Mouse (Mus musculus) layer of hippocampus, adult 11-12 months (tissue): ENCODE measurements around the gene H2afz.
A peak's percentile ranks its signal among the peaks of the same experiment; 100 is the strongest.
"Not testable (repeated sequence)": the region's sequence is repeated elsewhere in the genome, so short reads cannot be mapped to it uniquely, and the experiment has no call there.

Experiments
- DNase-seq: peaks from one replicate; pipeline ENCODE4 v3.0.0; 2022; ENCODE audit warnings: low spot score

The H2afz gene

DNA sequence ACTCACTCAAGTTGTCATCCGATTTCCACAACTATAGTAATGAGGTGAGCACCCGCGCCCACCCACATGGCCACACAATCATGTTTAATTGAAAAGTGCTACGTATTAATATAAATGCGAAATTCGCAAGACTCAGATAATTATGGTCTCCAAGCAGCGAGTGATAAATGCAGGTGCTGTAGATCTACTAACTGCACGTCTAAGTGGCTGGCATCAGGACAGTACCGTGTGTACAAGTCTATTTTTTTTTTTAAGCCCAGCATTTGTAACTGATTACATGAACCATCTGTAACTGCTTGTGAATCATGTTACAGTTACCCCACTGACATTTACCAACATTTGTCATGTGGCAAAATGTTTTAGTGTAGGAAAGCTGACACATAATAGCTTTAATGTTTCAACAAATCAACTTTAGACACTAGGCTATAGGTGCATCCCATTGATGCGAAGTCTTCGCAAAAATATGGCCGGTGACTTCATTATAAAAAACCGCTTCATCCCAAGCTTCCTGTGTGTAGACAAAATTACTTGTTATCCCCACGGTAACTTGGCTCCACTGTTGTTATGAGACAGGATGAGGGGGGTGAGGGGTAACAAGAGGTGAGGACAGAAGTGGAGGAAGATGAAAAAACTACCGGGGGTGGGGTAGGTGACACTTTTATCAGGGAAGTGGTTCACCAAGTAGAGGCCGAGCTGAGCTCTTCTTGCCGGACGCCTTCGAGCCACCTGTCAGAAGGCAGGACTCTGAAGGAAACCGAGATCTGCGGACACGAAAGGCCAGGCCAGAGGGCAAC lies 760 bp upstream of the H2afz start:
- peak; percentile 27 for DNase-seq

DNA sequence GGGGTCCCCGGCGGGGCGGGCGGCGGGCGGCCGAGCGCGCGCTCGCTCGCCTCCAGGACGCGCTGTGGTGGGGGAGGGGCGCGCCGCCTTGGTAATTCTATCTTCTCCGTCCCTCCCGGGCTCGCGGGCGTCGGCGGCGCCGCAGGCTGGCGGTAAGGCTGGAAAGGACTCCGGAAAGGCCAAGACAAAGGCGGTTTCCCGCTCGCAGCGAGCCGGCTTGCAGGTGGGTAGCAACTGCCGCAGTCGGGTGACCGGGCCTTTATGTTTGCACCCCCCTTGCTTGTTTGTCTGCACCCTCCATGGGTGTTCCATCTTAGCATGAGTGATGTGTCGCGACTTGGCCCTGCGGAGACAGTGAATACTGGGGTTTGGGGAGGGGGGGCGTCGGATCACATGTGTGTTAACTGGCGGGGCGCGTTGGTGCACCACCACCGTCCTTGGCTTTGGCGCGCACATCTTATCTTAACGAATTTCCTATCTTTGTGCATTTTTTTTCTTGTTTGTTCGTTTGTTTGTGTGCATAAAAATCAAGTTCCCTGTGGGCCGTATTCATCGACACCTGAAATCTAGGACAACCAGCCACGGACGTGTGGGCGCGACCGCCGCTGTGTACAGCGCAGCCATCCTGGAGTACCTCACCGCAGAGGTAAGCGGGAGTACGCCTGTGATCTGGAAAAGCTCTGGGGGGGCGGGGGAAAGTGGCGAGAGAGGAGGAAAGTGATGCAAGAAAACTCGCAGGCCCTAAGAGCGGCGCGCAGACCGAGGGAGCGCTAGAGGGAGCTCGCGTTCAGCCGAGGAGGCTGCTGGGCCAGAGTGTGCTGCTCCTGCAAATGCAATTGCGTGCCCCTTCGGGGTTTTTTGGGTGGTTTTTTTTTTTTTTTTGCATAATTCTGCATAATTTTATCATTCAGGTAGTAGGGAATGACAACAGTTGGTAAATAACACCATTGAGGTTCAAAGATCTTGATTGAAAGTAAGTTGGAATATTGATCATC lies 998 bp downstream of the H2afz start:
- DNase-seq: peak; percentile 86

DNA sequence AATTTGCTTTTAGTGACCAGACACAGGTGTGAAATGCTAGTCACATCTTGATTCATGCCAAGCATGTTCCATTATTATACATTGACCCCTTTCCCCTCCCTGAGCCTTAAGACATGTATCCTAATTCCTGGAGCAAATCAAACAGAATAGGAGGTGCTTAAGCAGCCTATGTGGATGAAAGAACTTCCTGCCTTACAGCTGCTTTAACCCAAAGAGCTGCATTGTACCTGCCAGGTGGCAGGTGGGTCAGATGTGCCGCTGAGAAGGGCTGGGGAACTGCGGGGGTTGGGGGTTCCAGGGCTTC lies 2.8 kb downstream of the H2afz start:
- DNase-seq: no peak

DNA sequence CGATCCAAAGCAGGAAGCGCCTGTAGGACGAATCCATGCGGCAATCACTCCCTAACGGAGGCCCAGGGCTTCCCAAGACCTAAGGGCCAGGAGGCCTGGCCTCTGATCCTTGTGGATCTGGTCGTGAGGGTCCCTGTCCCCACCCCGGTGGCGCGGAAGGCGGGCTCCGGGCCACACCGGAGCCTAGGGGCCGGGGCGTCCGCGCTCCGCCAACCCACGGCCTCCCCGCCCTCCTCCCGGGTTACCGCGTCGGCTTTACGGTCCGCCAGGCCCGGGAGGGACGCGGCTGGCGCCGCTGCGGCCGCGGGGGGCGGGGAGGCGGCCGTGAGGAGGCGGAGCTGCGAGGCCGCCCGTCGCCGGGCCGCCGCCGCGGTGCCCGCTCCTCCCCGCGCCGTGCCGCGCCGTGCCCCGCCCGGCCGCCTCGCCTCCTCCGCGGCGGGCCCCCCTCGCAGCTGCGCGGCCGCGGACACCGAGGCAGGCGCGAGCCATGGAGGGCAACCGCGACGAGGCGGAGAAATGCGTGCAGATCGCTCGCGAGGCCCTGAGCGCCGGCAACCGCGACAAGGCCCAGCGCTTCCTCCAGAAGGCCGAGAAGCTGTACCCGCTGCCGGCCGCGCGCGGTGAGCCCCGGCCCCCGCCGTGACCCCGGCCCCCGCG lies 3.3 kb downstream of the H2afz start, which contains the start of gene Dnajb14:
TSS of gene Dnajb14 (plus strand) at position 239 of the 657 bp plus-strand sequence.
- DNase-seq: peak; percentile 44

DNA sequence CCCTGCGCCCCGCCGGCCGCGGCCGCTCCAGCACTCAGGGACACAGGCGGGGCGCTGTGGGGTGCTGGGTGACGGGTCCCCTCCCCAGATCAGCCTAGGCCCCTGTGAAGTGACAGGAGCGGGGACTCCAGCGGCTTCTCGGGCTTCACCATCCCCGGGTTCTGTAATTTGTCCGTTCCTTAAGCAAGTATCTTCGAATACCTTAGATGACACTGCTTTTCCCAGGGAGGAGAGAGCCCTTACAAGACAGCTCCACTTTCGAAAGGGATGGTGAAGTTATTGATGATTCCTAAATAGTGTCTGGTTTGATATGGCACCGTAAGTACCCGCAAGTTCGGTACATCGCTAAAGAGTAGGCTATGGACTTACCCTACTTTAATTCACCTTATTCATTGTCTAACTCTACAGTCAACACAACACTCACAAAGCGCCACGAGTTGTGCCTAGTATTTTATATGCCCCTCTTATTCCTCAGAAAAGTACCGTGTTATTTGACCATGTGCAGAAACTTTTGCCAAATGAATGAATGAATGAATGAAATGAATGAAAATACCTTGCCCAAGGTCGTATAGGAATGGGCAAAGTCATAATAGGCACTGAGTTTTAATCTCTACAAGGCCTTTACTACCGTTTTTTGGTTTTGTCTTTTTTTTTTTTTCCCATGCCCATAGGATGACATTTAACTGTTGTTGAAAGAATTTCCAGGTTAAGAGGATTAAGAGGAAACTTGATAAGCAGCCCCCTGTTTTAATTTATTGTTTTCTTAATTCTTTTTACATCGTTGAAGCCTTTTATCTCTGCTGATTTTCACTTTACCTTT lies 4.0 kb downstream of the H2afz start:
- no peak for DNase-seq

DNA sequence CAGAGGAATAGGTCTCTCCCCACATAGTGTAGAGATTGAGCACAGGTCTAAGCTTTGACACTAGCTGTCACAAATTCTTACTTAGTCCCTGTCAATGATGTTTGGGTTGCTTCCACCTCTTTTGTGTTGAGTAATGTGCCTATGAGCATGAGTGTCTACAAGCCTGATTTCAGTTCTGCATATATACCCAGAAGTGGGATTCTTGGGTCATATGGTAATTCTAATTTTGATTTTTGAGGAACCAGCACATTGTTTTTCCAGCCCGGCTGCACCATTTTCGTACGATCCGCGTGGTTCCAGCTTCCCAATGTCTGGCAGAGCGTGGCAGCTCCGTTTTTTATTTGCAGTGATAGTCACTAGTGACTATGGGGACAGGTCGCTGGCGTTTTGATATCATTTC lies 5.1 kb downstream of the H2afz start:
- peak; percentile 36 for DNase-seq

DNA sequence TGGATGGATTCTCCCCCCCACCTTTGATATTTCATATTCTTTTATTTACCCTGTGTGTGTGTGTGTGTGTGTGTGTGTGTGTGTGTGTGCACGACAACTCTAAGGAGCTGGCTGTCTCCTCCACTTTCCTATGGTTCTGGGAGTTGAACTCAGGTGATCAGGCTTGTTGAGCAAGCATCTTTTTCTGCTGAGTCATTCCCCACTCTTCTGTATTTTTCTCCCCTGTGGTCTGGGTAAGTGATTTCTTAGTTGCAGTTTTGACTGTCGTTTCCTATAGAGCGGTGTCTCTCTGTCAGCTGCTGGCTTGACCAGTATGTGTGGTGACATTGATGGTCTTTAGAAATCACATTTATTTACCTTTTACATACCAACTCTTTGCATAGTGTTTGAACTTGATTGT lies 15.0 kb downstream of the H2afz start:
- DNase-seq: no peak

DNA sequence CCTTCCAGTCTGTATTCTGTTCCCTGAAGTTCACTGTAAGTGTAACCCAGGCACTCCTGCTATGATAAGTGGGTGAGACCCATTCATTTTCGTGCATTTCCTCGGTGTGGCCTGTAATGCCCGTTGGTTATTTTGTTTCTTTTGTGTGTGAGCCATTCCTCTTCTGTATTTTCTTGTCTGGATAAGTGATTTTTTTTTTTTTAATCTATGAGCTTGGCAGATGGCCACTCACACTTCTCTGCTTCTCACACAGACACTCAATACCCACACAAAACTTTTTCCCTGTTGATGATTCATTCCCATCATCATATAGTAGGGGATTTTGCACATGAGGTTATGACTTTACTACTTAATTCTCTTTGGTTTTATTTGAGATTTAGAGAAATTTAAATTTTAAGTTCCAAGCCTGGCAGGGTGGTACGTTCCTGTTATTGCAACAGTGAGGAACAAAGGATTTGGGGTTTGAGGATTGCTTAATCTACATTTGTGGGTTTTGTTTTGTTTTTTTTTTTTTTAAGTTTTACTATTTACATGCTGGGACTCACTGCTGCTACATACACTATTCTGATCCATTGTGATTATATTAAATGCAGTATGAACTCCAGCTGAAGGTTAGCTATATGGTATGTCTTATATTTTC lies 15.9 kb downstream of the H2afz start:
- DNase-seq: no peak

DNA sequence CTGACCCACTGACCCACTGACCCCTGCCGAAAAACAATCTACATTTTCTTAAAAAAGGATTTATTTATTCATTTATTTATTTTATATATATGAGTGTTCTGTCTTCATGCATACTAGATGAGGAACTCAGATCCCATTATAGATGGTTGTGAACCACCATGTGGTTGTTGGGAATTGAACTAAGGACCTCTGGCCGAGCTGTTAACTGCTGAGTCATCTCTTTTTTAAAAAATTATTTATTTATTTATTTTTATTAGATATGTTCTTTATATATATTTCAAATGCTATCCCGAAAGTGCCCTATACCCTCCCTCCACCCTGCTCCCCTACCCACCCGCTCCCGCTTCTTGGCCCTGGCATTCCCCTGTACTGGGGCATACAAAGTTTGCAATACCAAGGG lies 16.8 kb downstream of the H2afz start:
- DNase-seq: no peak

DNA sequence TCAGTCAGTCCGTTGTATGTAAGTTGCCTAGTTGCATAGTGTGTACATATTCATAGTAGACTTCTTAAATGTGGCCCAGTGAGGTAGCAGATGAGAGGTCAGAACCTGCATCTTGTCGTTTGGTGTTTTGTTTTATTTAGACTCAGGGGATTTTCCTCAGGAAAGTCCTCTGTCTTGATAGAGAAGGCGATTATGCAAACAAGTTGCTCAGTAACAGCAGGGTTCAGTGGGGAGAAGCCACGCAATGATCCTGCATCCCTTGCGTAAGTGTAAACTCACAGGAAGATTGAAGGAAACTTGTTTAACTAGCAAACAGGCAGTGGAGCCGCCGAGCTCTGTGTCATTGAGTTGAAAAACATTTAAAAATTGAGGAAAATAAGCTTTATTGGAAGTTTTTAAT lies 23.7 kb downstream of the H2afz start:
- DNase-seq: no peak

DNA sequence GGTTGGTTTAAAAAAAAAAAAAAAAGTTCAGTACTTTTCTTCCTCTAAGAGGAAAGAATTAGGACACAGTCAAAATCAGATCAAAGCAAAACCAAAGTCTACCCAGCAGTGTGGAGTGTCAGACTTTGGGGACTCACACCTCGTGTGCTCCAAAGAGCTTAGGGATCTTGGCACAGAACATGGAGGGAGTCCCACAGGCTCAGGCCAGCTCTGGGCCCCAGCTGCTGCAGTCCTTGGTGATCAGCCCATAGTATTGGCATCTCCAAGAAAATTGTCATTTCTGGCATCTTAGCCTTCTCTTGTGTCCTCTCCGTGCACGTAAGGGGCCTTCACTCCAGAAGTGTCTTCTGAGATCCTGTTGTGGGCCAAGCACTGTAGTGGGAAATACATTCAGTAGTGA lies 26.8 kb downstream of the H2afz start:
- DNase-seq: no peak

DNA sequence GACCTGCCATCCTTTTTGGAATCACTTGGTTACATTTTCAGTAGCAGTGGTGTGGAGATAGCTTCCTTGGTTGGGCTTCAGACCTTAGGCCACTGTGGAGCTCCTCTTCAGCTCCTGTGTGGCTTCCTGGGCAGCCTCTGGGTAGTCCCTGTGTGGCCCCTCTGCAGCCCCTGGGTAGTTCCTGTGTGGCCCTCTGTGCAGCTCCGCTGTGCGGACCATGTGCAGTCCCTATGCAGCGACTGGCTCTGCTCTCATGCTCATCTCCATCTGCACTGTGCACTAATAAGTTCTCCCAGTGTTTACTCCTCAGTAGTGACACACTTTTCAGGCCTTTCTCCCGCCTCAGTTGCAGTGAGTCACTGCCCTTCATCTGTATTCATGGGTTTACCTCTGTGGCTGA lies 27.8 kb downstream of the H2afz start:
- no peak for DNase-seq

DNA sequence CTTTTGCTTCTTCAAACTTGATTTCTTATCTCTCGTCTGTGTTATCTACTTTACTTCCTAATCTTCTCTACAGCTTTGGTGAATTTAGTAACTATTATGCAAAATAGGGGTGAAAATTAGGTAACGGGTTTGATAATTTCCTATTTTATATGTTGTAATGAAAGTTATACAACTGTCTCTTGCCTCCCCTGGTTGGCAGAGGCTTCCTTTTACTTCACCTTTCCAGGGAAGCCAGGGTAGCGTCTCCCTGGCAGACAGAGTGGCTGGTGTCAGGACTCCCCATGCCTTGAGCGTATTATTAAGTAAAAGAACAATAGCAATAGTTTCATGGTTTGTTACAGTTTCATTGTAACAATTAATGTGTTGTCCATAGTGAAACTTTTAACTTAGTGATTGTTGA lies 29.5 kb downstream of the H2afz start:
- DNase-seq: no peak

DNA sequence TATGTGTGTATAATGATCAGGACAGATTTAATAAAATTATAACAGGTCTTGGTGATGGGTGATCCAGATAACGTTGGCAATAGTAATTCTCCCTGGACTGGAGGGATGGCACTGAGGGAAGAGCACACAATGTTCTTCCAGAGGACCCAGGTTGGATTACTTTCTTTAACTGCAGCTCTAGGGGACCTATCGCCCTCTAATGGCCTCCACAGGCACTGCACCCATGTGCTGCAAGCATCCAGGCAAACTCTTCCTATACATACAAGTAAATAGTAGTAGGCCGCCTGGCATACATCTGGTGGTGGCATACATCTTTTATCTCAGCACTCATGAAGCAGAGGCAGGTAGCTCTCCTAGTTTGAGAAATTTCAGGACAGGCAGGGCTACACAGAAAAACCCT lies 30.9 kb downstream of the H2afz start:
- DNase-seq: no peak

DNA sequence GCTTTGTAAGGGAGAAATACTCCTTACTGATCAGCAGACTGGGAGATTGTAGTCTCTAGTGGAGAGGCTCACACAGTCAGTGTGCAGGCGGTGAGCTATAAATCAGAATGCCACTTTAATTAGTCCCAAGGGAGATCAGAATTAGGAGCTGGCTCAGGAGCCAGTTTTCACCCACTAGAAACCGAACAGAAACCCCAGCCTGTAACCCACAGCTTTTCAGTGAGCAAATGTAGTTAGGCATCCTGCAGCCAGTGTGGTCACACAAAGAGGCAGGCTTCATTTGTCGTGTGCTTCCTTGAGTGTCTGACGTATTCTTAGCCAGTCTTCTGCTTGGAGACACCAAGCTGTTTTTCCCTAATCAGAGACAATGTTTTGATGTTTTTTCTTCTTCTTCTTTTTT lies 32.1 kb downstream of the H2afz start:
- DNase-seq: no peak

DNA sequence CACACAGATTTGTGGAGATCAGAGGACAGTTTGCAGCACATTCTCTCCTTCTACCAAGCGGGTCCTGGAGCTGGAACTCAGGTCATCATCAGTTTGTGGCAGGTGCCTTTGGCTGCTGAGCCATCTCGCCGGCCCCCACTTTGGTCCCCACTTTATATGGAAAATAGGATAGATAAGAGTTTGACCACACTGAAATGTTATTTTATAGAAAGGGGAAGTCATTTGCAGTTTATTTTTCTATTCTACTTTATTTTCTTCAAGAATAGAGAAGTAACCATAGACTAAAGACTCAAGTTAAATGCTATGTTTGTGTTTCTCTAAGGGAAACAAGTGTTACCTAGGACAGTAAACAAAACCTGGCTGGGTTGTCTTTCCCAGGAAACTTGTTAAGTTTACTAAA lies 32.6 kb downstream of the H2afz start:
- no peak for DNase-seq

DNA sequence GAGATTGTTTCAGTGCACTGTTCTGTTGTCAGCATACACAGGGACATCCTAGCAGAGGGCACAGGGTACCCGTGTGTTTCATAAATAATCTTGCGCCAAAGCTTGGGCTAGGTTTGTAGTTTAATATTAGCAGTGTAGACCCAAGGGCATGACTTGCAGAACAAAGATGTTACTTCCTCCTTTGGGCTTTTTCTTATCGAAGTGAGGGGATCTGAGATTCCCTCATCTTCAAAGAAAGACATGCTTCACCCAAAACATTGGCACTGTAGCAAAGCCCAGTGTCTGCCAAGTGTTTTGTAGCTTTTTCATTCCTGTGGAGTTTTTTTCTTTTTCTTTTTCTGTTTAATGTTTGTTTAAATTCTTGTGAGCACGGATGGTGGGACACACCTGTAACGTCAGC lies 33.4 kb downstream of the H2afz start:
- DNase-seq: no peak

DNA sequence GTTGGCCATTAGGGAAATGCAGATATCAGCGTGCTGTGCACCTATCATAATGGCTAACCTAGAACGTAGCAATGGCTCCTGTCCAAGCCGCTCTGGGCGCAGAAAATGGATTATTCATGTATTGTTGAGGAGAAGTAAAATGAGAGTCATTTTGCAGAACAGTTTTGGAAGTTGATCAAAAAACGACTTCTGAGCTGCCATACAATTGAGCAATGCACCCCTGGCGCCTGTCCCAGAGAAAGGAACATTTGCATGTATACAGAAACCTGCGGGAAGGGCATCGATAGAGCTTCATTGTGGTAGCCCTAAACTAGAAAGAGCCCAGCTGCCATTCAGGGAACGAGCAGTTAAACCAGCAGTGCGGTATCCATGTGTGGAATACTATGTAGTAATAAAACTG lies 35.9 kb downstream of the H2afz start:
- peak; percentile 42 for DNase-seq

DNA sequence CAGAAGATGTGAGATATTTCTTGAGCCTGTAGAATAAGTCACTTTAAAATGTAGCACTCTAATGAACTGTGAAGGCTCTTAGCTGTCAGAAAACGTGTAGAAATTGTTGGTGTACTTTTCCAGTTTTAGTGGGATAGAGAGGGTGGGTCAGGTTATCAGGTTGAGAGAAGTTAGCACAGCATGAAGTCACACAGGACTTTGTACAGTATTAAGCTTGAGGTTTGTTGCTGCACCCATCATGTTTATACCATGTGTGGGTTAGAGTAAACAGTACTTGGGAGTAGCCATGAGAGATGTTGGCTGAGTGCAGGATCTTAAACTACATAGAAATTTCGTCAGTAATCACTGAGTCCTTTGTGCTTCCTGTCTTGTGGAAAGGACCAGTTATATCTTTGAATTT lies 48.8 kb downstream of the H2afz start:
- DNase-seq: no peak

DNA sequence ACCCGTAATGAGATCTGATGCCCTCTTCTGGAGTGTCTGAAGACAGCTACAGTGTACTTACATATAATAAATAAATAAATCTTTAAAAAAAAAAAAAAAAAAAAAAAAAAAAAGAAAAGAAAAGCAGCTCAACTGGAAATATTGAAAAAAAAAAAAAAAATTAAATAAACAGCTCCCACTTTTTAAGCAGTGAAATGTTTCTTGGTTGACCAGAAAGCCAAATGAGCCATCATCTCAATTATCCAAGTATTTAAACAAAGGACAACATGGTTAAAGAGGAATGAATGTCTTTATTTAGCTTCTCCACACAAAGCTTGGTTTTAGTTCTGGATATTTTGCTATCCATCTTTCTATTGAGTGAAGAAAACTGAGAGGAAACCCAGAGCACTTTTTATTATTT lies 50.3 kb downstream of the H2afz start:
- DNase-seq: not testable (repeated sequence)
